In genomic region chr1:164552658-164553057, GRCm38 (mm10) we compare ENCODE assay signal across 13 mouse cellular contexts.
DNase-seq lines count a peak whose midpoint lies in the region; ATAC-seq and TF ChIP-seq lines count a peak whose summit lies in the region.
"Had no signal": no experiment of that assay in that cellular context is flagged by ENCODE, and none has a peak within 500 bp of the region (broad histone marks: within the 10 kb centered on the region; RNA-seq: fewer than 3 reads in every experiment).

No protein-coding gene starts in this region.

- no peak for TF ChIP-seq POLR2A in heart, adult 2 months (IDR thresholded peaks at IDR 0.05; ENCODE audit: insufficient read depth, low read depth, low read length)

- peak overlapping the region; percentile 87 for H3K27ac ChIP-seq in heart, embryonic 14.5 days (replicated peaks in 1 of 2; ENCODE audit: control insufficient read depth in 1 of 2, insufficient read depth in 1 of 2, low read depth in 2 of 2, low read length in 2 of 2)
- H3K27ac ChIP-seq in heart, adult 2 months = no peak overlapping the region
- peak overlapping the region; percentile 29; the same call in 1 of the 2 replicates for H3K27ac ChIP-seq in ES-E14 (ENCODE audit: insufficient read depth, low read depth, low read length, poor library complexity, severe bottlenecking)
- H3K27ac ChIP-seq in intestine, postnatal 0 days (ENCODE audit: low read depth, low read length) = no peak overlapping the region
- H3K27ac ChIP-seq: liver, embryonic 13.5 days; macrophage had no signal

- H3K79me2 ChIP-seq in heart, adult 2 months (replicated peaks; ENCODE audit: control insufficient read depth, insufficient read depth, low read length) = no peaks in the 10 kb centered on the region

- intact Hi-C loops in heart, adult 2 months (cut with DNase I) = no loop called here
- intact Hi-C loops in left cerebral cortex, postnatal 14 days (cut with DNase I) = no loop called here

- H3K4me1 ChIP-seq in heart, embryonic 14.5 days (ENCODE audit: control insufficient read depth in 2 of 2, insufficient read depth in 2 of 2, low read length in 2 of 2) = peaks cover 17 to 34% of the 10 kb centered on the region in 2 experiments; a peak in 3 of 4 replicates
- H3K4me1 ChIP-seq in heart, adult 2 months (ENCODE audit: control insufficient read depth, insufficient read depth, low read length) = no peaks in the 10 kb centered on the region
- H3K4me1 ChIP-seq in ES-E14 (ENCODE audit: control insufficient read depth in 2 of 2, insufficient read depth in 2 of 2, low read length in 2 of 2, poor library complexity in 1 of 2) = peaks cover 8 to 21% of the 10 kb centered on the region in 2 experiments
- H3K4me1 ChIP-seq in intestine, postnatal 0 days (replicated peaks; ENCODE audit: control insufficient read depth, insufficient read depth, low read length) = no peaks in the 10 kb centered on the region

- no peaks in the 10 kb centered on the region for H3K36me3 ChIP-seq in heart, embryonic 14.5 days (ENCODE audit: control insufficient read depth, insufficient read depth, low read length)
- H3K36me3 ChIP-seq in heart, adult 2 months (ENCODE audit: control insufficient read depth, insufficient read depth, low read length) = no peaks in the 10 kb centered on the region
- H3K36me3 ChIP-seq in ES-E14 (ENCODE audit: control insufficient read depth, insufficient read depth, low read length, poor library complexity, severe bottlenecking) = no peaks in the 10 kb centered on the region
- H3K36me3 ChIP-seq in intestine, postnatal 0 days (ENCODE audit: control insufficient read depth, insufficient read depth) = no peaks in the 10 kb centered on the region
- H3K36me3 ChIP-seq: liver, embryonic 13.5 days had no signal

- TF ChIP-seq EP300 in heart, adult 2 months (IDR thresholded peaks at IDR 0.05; ENCODE audit: insufficient read depth, low read depth, low read length) = no peak

- H3K27me3 ChIP-seq in heart, embryonic 14.5 days (ENCODE audit: control insufficient read depth, insufficient read depth, low read length) = no peaks in the 10 kb centered on the region
- H3K27me3 ChIP-seq in heart, adult 2 months (ENCODE audit: control insufficient read depth, insufficient read depth, low read length) = no peaks in the 10 kb centered on the region
- H3K27me3 ChIP-seq in intestine, postnatal 0 days (replicated peaks; ENCODE audit: control insufficient read depth, insufficient read depth, low read length) = no peaks in the 10 kb centered on the region
- H3K27me3 ChIP-seq: liver, embryonic 13.5 days had no signal

- ATAC-seq in heart, embryonic 14.5 days (ENCODE audit: insufficient number of reproducible peaks, insufficient read depth, low FRiP score, low read depth) = peak; percentile 62; the same call in 1 of the 2 replicates
- peak; percentile 45 for ATAC-seq in intestine, postnatal 0 days
- ATAC-seq: forebrain, embryonic 16.5 days had no signal

- no peak overlapping the region for H3K4me3 ChIP-seq in heart, embryonic 14.5 days (ENCODE audit: control insufficient read depth in 1 of 2, insufficient read depth in 1 of 2, low read depth in 1 of 2, low read length in 2 of 2)
- H3K4me3 ChIP-seq in heart, adult 2 months = no peak overlapping the region
- no peak overlapping the region for H3K4me3 ChIP-seq in ES-E14 (ENCODE audit: insufficient read depth in 1 of 2, low read depth in 1 of 2, low read length in 2 of 2, poor library complexity in 1 of 2, severe bottlenecking in 1 of 2)
- no peak overlapping the region for H3K4me3 ChIP-seq in intestine, postnatal 0 days (ENCODE audit: low read depth, low read length)
- H3K4me3 ChIP-seq: liver, embryonic 13.5 days had no signal

- no peaks in the 10 kb centered on the region for H3K9me3 ChIP-seq in heart, embryonic 14.5 days (ENCODE audit: control insufficient read depth, low read length)
- H3K9me3 ChIP-seq in ES-E14 (ENCODE audit: control insufficient read depth, insufficient read depth, low read depth, low read length) = no peaks in the 10 kb centered on the region
- no peaks in the 10 kb centered on the region for H3K9me3 ChIP-seq in intestine, postnatal 0 days (ENCODE audit: control insufficient read depth)
- H3K9me3 ChIP-seq: liver, embryonic 13.5 days had no signal

- 3% methylated on average over 4 of the region's 4 CpGs for WGBS in heart, embryonic 14.5 days
- 15% methylated on average over 4 of the region's 4 CpGs for WGBS in heart, adult 2 months
- 14% methylated on average over 4 of the region's 4 CpGs for WGBS in intestine, postnatal 0 days

- H3K4me2 ChIP-seq in heart, embryonic 14.5 days (ENCODE audit: low read length) = peak overlapping the region; percentile 34; the same call in 1 of the 2 replicates
- no peak overlapping the region for H3K4me2 ChIP-seq in intestine, postnatal 0 days (replicated peaks; ENCODE audit: low read depth)
- H3K4me2 ChIP-seq: liver, embryonic 13.5 days had no signal

- H3K9ac ChIP-seq in heart, embryonic 14.5 days (ENCODE audit: low read length) = no peak overlapping the region
- H3K9ac ChIP-seq in heart, adult 2 months (ENCODE audit: low read depth, low read length) = no peak overlapping the region
- no peak overlapping the region for H3K9ac ChIP-seq in ES-E14 (ENCODE audit: insufficient read depth, low read depth, low read length, poor library complexity, severe bottlenecking)
- no peak overlapping the region for H3K9ac ChIP-seq in intestine, postnatal 0 days (ENCODE audit: low read depth, low read length)
- H3K9ac ChIP-seq: liver, embryonic 13.5 days had no signal

- no peak for DNase-seq in heart, adult 2 months
- peak; percentile 40 for DNase-seq in ES-E14 (ENCODE audit: low read depth, low spot score)
- peak; percentile 13 for DNase-seq in adrenal gland, postnatal 10 days
- no peak for DNase-seq in yolk sac, embryonic 10.5 days (ENCODE audit: low spot score)
- no peak for DNase-seq in left cerebral cortex, postnatal 14 days (ENCODE audit: low spot score in 2 of 2)
- DNase-seq in embryo, embryonic 9.5 days (ENCODE audit: extremely low spot score) = no peak
- DNase-seq: cerebellum, adult 8-10 months; kidney, postnatal 14 days; liver, embryonic 13.5 days had no signal

- TF ChIP-seq CTCF in heart, adult 2 months (IDR thresholded peaks at IDR 0.05) = no peak
- no peak for TF ChIP-seq CTCF in intestine, postnatal 0 days (IDR thresholded peaks at IDR 0.05; ENCODE audit: low read depth)

- in situ Hi-C loops in ES-E14 (cut with MboI; ENCODE audit: low sequenced_read_pairs in 2 of 2, unreplicated experiment in 2 of 2) = no loop called here

TF ChIP-seq in ES-E14, 5 proteins besides CTCF, POLR2A, EP300 and RAD21:
- TF ChIP-seq ZNF384 (IDR thresholded peaks at IDR 0.05; ENCODE audit: low read depth, low read length) (no peak), MAFK (IDR thresholded peaks at IDR 0.05; ENCODE audit: insufficient read depth, low read depth, low read length) (peak; percentile 74)

Comparison
In these comparisons a context has a peak if more than half of its experiments do, and no peak if none do; other contexts are left out.
1. H3K27ac ChIP-seq: peak in heart, embryonic 14.5 days (2 of 2) and ES-E14 (single experiment); none in heart, adult 2 months (single experiment) and intestine, postnatal 0 days (single experiment).
2. DNase-seq: peak in ES-E14 (single experiment) and adrenal gland, postnatal 10 days (single experiment); none in heart, adult 2 months (0 of 2), yolk sac, embryonic 10.5 days (single experiment), left cerebral cortex, postnatal 14 days (0 of 2) and embryo, embryonic 9.5 days (single experiment).